Mouse (Mus musculus) CH12.LX (cell line): Measurements from ENCODE around the gene Doxl2. TPM values are rescaled to one million over a fixed set of nuclear protein-coding genes. Genes with fewer than 3 reads are reported as not detected.

Source experiments
- DNase-seq: peaks from one replicate; pipeline ENCODE4 v3.0.0-alpha.2; 2013; ENCODE audit errors: extremely low read depth
- H3K27ac ChIP-seq: 2 replicates; pipeline ENCODE4 v1.5.1; 2012; ENCODE audit warnings: low read depth, mild to moderate bottlenecking, control low read depth, moderate library complexity; ENCODE audit not compliant: insufficient read depth
- H3K27me3 ChIP-seq: replicated peaks from 2 replicates; pipeline ENCODE3; 2012; ENCODE audit warnings: inconsistent platforms
- H3K36me3 ChIP-seq, 2 experiments: replicated peaks in 1 of 2; 2 replicates each; pipeline versions ENCODE3 to v1.6.1; 2012; ENCODE audit warnings: inconsistent platforms in 1 of 2, low read length in 1 of 2, mild to moderate bottlenecking in 1 of 2, mixed read lengths in 1 of 2, moderate library complexity in 1 of 2; ENCODE audit not compliant: control insufficient read depth in 1 of 2, insufficient read depth in 1 of 2
- H3K4me1 ChIP-seq, 2 experiments: 2 replicates each; pipeline ENCODE4 v1.6.1; 2012; ENCODE audit warnings: inconsistent platforms in 1 of 2, moderate library complexity in 1 of 2; ENCODE audit not compliant: insufficient read depth in 2 of 2, control insufficient read depth in 1 of 2
- H3K4me2 ChIP-seq: 2 replicates; pipeline ENCODE4 v1.6.1; 2012; ENCODE audit warnings: low read depth, mild to moderate bottlenecking, control low read depth; ENCODE audit not compliant: poor library complexity, insufficient read depth, severe bottlenecking
- H3K4me3 ChIP-seq, 3 experiments: fragments of 150-350 bp in 1 of 3; sonication (generic) in 1 of 3; replicated peaks in 1 of 3; 2 replicates each; pipeline versions ENCODE3 to v1.5.1; 2011 to 2012; ENCODE audit warnings: low read depth in 2 of 3, low read length in 2 of 3, mild to moderate bottlenecking in 2 of 3, moderate library complexity in 2 of 3, control low read depth in 1 of 3, improper control_type of control experiment in 1 of 3, inconsistent platforms in 1 of 3, mixed read lengths in 1 of 3; ENCODE audit not compliant: poor library complexity in 1 of 3
- H3K79me2 ChIP-seq: replicated peaks from 2 replicates; pipeline ENCODE4 v1.6.1; 2012; ENCODE audit warnings: mild to moderate bottlenecking, moderate library complexity; ENCODE audit not compliant: control insufficient read depth, poor library complexity, insufficient read depth, severe bottlenecking; ENCODE audit errors: extremely low read depth
- H3K9ac ChIP-seq: 2 replicates; pipeline ENCODE4 v1.6.1; 2012; ENCODE audit warnings: low read depth, mild to moderate bottlenecking, control low read depth, moderate library complexity; ENCODE audit not compliant: insufficient read depth
- H3K9me3 ChIP-seq: replicated peaks from 2 replicates; pipeline ENCODE3; 2012; ENCODE audit warnings: low read length, inconsistent platforms, mixed read lengths
- BHLHE40 ChIP-seq: IDR thresholded peaks from 2 replicates; pipeline ENCODE4 v1.6.1; 2011; ENCODE audit warnings: mild to moderate bottlenecking, low read depth, low read length, improper control_type of control experiment
- CTCF ChIP-seq, 2 experiments: IDR thresholded peaks in 1 of 2; conservative IDR thresholded peaks in 1 of 2; 2 replicates each; pipeline ENCODE4 v1.5.1; 2011 to 2012; ENCODE audit warnings: low read depth in 2 of 2, low read length in 2 of 2, improper control_type of control experiment in 1 of 2, inconsistent platforms in 1 of 2, mild to moderate bottlenecking in 1 of 2, moderate library complexity in 1 of 2
- E2F4 ChIP-seq: IDR thresholded peaks from 2 replicates; pipeline ENCODE4 v1.6.1; 2011; ENCODE audit warnings: low read depth, low read length, improper control_type of control experiment; ENCODE audit not compliant: insufficient replicate concordance
- ELF1 ChIP-seq: IDR thresholded peaks from 2 replicates; pipeline ENCODE4 v1.6.1; 2014; ENCODE audit warnings: low read depth, mild to moderate bottlenecking, inconsistent platforms, low read length, improper control_type of control experiment
- EP300 ChIP-seq: IDR thresholded peaks from 2 replicates; pipeline ENCODE4 v1.6.1; 2011; ENCODE audit warnings: low read length, improper control_type of control experiment
- ETS1 ChIP-seq: conservative IDR thresholded peaks from 2 replicates; pipeline ENCODE4 v1.6.1; 2012; ENCODE audit warnings: low read depth, mild to moderate bottlenecking, inconsistent platforms, low read length, improper control_type of control experiment, moderate library complexity
- HCFC1 ChIP-seq: IDR thresholded peaks from 2 replicates; pipeline ENCODE4 v1.6.1; 2012; ENCODE audit warnings: low read depth, mild to moderate bottlenecking, inconsistent platforms, low read length, improper control_type of control experiment
- JUN ChIP-seq: IDR thresholded peaks from 2 replicates; pipeline ENCODE4 v1.6.1; 2011; ENCODE audit warnings: low read depth, mild to moderate bottlenecking, low read length, improper control_type of control experiment, moderate library complexity; ENCODE audit not compliant: insufficient read depth
- KAT2A ChIP-seq: IDR thresholded peaks from 2 replicates; pipeline ENCODE4 v1.6.1; 2012; ENCODE audit warnings: low read length, improper control_type of control experiment, inconsistent platforms; ENCODE audit not compliant: insufficient replicate concordance
- MAFK ChIP-seq: IDR thresholded peaks from 2 replicates; pipeline ENCODE4 v1.6.1; 2011; ENCODE audit warnings: low read length, improper control_type of control experiment; ENCODE audit not compliant: insufficient replicate concordance
- MAX ChIP-seq: IDR thresholded peaks from 2 replicates; pipeline ENCODE4 v1.6.1; 2011; ENCODE audit warnings: low read length, improper control_type of control experiment
- MEF2A ChIP-seq: IDR thresholded peaks from 2 replicates; pipeline ENCODE4 v1.6.1; 2014; ENCODE audit warnings: low read depth, mild to moderate bottlenecking, inconsistent platforms, low read length, improper control_type of control experiment, borderline replicate concordance
- MYC ChIP-seq: IDR thresholded peaks from 2 replicates; pipeline ENCODE4 v1.6.1; 2011; ENCODE audit warnings: low read depth, mild to moderate bottlenecking, improper control_type of control experiment, low read length
- PAX5 ChIP-seq: IDR thresholded peaks from 2 replicates; pipeline ENCODE4 v1.6.1; 2012; ENCODE audit warnings: low read length, inconsistent platforms, mixed read lengths
- POLR2A ChIP-seq: IDR thresholded peaks from 2 replicates; pipeline ENCODE4 v1.6.1; 2011; ENCODE audit warnings: low read depth, mild to moderate bottlenecking, improper control_type of control experiment, low read length
- POLR2AphosphoS2 ChIP-seq: IDR thresholded peaks from 2 replicates; pipeline ENCODE4 v1.6.1; 2011; ENCODE audit warnings: low read depth, low read length, improper control_type of control experiment
- RCOR1 ChIP-seq: conservative IDR thresholded peaks from 2 replicates; pipeline ENCODE4 v1.6.1; 2012; ENCODE audit warnings: low read depth, mild to moderate bottlenecking, inconsistent platforms, low read length, improper control_type of control experiment
- SIN3A ChIP-seq: IDR thresholded peaks from 2 replicates; pipeline ENCODE4 v1.6.1; 2012; ENCODE audit warnings: low read length, improper control_type of control experiment, inconsistent platforms
- TBP ChIP-seq: conservative IDR thresholded peaks from 2 replicates; pipeline ENCODE4 v1.6.1; 2011; ENCODE audit warnings: low read depth, low read length, improper control_type of control experiment
- TCF12 ChIP-seq: IDR thresholded peaks from 2 replicates; pipeline ENCODE4 v1.6.1; 2014; ENCODE audit warnings: low read depth, mild to moderate bottlenecking, inconsistent platforms, low read length, improper control_type of control experiment
- USF1 ChIP-seq: IDR thresholded peaks from 2 replicates; pipeline ENCODE4 v1.6.1; 2014; ENCODE audit warnings: low read depth, mild to moderate bottlenecking, inconsistent platforms, low read length, improper control_type of control experiment
- dilution Hi-C: fragments of 300-500 bp; cut with MboI; formaldehyde crosslinking; loops from 2 replicates; pipeline ENCODE4 v1.14.3; 2020; ENCODE audit warnings: low sequenced_read_pairs; ENCODE audit not compliant: extremely low pct_unique_long_range_greater_than_20kb, extremely low pct_ligation_motif_present
- in situ Hi-C: fragments of 300-500 bp; cut with MboI; formaldehyde crosslinking; loops from 3 replicates; pipeline ENCODE4 v1.14.3; 2019; ENCODE audit warnings: low sequenced_read_pairs, low pct_ligation_motif_present, low pct_unique_long_range_greater_than_20kb, mixed read lengths
- polyA plus RNA-seq: library from polyadenylated mRNA; unstranded; fragments of >175 nt; gene quantifications from 2 replicates; pipeline ENCODE4 v1.2.1, GENCODE M21; 2012; ENCODE audit warnings: low read depth; ENCODE audit not compliant: insufficient read length
- total RNA-seq, 2 experiments: library from RNA; depleted of rRNA; stranded (reverse); fragments of 300-350 nt in 1 of 2; fragments of >200 nt in 1 of 2; gene quantifications; 2 replicates each; pipeline ENCODE4 v1.2.3; 2012 to 2014

Gene Doxl2
- total and polyA plus RNA-seq, 3 experiments: not detected

- dilution Hi-C loops: no loop called here
These were observed 23.1 kb upstream of the Doxl2 start for GRCm38 (mm10) chr6:48951630-48952029.

GRCm38 (mm10) chr6:48953220-48953619 is 21.5 kb upstream of the Doxl2 start:
- in situ Hi-C loops: loop anchor here (10.0 to 25.0 kb wide), 2 partner anchors 88 to 316 kb away; partner anchors contain the start of genes AI854703 and Gimap8
- Histone ChIP-seq H3K9ac (no peak overlapping the region), H3K9me3 (no peaks in the 10 kb centered on the region), H3K4me2 (no peak overlapping the region), H3K4me1 (peaks cover 0 to 17% of the 10 kb centered on the region in 2 experiments; a peak in 2 of 4 replicates), H3K27ac (no peak overlapping the region), H3K79me2 (no peaks in the 10 kb centered on the region), H3K27me3 (peaks cover 2% of the 10 kb centered on the region), H3K36me3 (no peaks in the 10 kb centered on the region), H3K4me3 (no peak overlapping the region)
- dilution Hi-C loops: no loop called here
- no peak for DNase-seq
- TF ChIP-seq RCOR1 (no peak), ETS1 (no peak), HCFC1 (no peak), CTCF (conservative IDR thresholded peaks at IDR 0.05 in 1 of 2, IDR thresholded peaks at IDR 0.05 in 1 of 2; ENCODE audit: low read depth in 2 of 2, low read length in 2 of 2) (no peak), POLR2A (no peak), USF1 (no peak), TCF12 (no peak), SIN3A (no peak), E2F4 (no peak), MAX (no peak), MAFK (no peak), POLR2AphosphoS2 (no peak), MYC (no peak), TBP (no peak), EP300 (no peak), ELF1 (no peak), BHLHE40 (no peak), KAT2A (no peak), MEF2A (no peak), JUN (no peak)

More at GRCm38 (mm10) chr6:48951630-48952029, 23.1 kb upstream of the Doxl2 start:
- H3K4me2 ChIP-seq: no peak overlapping the region
- no peak for DNase-seq
- no peak overlapping the region for H3K9ac ChIP-seq
- TF ChIP-seq KAT2A (no peak), TCF12 (no peak), PAX5 (no peak), ELF1 (no peak)
- TF ChIP-seq, all 38 proteins: peak for 0
- no peaks in the 10 kb centered on the region for H3K27me3 ChIP-seq
- H3K4me1 ChIP-seq: peaks cover 0 to 17% of the 10 kb centered on the region in 2 experiments; a peak in 2 of 4 replicates
- no peak overlapping the region for H3K27ac ChIP-seq
- no peak overlapping the region for H3K4me3 ChIP-seq
- no peaks in the 10 kb centered on the region for H3K79me2 ChIP-seq
- no peaks in the 10 kb centered on the region for H3K36me3 ChIP-seq
- H3K9me3 ChIP-seq: no peaks in the 10 kb centered on the region
- in situ Hi-C loops: loop anchor here (10.0 to 25.0 kb wide), 2 partner anchors 87 to 314 kb away; partner anchors contain the start of genes AI854703 and Gimap8
